Comparison of ENCODE assay signal across 8 mouse cellular contexts in the genomic region with DNA sequence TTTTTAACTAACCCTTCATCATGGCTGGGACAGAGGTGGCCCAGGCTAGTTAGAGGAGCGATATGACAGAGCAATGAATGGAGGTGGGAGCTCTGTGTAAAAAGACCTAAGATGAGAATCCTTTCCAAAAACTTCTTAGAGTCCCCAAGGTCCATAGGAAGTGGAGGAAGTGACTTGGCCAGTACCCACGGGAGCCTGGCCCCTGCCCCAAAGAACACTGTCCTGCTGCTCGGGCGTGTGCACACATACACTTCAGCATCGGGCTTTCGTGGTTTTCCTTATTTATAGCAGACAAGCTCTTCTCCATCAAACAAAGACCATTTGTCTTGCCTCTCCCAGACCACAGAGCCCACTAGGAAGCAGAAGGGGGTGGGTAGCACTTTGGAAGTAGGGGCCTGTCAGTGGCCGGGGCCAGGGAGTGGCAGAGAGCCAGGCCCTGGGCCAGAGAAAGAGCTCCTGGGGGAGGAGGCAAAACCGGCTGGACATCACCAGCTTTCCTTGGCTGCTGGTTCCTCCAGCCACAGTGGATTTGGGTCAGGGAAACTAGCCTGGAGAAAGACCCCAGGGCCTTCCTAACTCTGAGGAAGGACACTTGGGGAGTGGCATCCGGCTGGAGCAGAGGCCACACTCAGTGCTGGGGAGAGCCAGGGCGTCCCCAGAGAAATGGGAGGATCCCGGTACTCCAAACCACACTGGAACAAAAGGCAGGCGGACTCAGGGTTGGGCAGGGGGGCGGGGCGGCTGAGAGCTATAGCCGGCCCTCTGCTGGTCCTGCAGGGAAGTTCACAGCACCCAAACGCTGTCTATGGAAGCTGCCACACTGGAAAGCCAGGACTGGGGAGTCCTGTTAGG. TPM values are rescaled to one million over a fixed set of nuclear protein-coding genes. Genes with fewer than 3 reads are reported as not detected.
DNase-seq lines count a peak whose midpoint lies in the region; ATAC-seq and TF ChIP-seq lines count a peak whose summit lies in the region.

No protein-coding gene starts in this region.

- H3K36me3 ChIP-seq in intestine, embryonic 14.5 days (ENCODE audit: control insufficient read depth, insufficient read depth, low read length), result peaks cover 40% of the 10 kb centered on the region

- no peaks in the 10 kb centered on the region for H3K9me3 ChIP-seq in intestine, embryonic 14.5 days (ENCODE audit: control insufficient read depth, low read length)

- no peak for ATAC-seq in CD4-positive, CD25-positive, alpha-beta regulatory T cell, adult 4 months
- ATAC-seq in intestine, embryonic 14.5 days (replicated peaks; ENCODE audit: low FRiP score, low TSS enrichment, low read depth), result peak; percentile 14; the same call in 1 of the 2 replicates
- ATAC-seq in megakaryocyte progenitor cell, adult 5-6 weeks (replicated peaks; ENCODE audit: poor library complexity), result peak; percentile 42

- peak overlapping the region; percentile 27 for H3K9ac ChIP-seq in intestine, embryonic 14.5 days (ENCODE audit: low read length)

- peak; percentile 37 for DNase-seq in CD4-positive, CD25-positive, alpha-beta regulatory T cell, adult 2 months (ENCODE audit: low read depth, low spot score)
- peak; percentile 77 for DNase-seq in gastrocnemius, postnatal 14 days
- peak; percentile 84 for DNase-seq in intestine, embryonic 14.5 days (ENCODE audit: low spot score)
- DNase-seq in left cerebral cortex, postnatal 25 days (ENCODE audit: low spot score in 2 of 2), result peak; percentile 33 to 51
- DNase-seq in right cerebral cortex, postnatal 14 days, result peak; percentile 67

- intact Hi-C loops in gastrocnemius, postnatal 14 days (cut with DNase I; ENCODE audit: low total_unique reads), result no loop called here
- intact Hi-C loops in left cerebral cortex, postnatal 25 days (cut with DNase I), result no loop called here

- no peaks in the 10 kb centered on the region for H3K27me3 ChIP-seq in intestine, embryonic 14.5 days (replicated peaks; ENCODE audit: control insufficient read depth, insufficient read depth, low read length)

- 11% methylated on average over 16 of the region's 16 CpGs for WGBS in intestine, embryonic 14.5 days

- no peak for TF ChIP-seq POLR2A in cortical plate, adult 2 months (IDR thresholded peaks at IDR 0.05; ENCODE audit: extremely low read depth, insufficient read depth, low read length)

- H3K4me3 ChIP-seq in cortical plate, adult 2 months (ENCODE audit: insufficient read depth, low read length), result no peak overlapping the region
- H3K4me3 ChIP-seq in intestine, embryonic 14.5 days (ENCODE audit: low read depth, low read length), result peak overlapping the region; percentile 93

- no peak overlapping the region for H3K27ac ChIP-seq in cortical plate, adult 2 months (ENCODE audit: insufficient read depth, low read length)
- peak overlapping the region; percentile 66 for H3K27ac ChIP-seq in intestine, embryonic 14.5 days (ENCODE audit: low read depth)

- H3K4me2 ChIP-seq in intestine, embryonic 14.5 days (ENCODE audit: low read length), result peak overlapping the region; percentile 55

- peak; percentile 49 for TF ChIP-seq CTCF in cortical plate, adult 2 months (IDR thresholded peaks at IDR 0.05; ENCODE audit: extremely low read depth, insufficient read depth, low read length)

- peaks cover 3% of the 10 kb centered on the region; the same call in 1 of the 2 replicates for H3K4me1 ChIP-seq in cortical plate, adult 2 months (ENCODE audit: control insufficient read depth, insufficient read depth, low read length)
- H3K4me1 ChIP-seq in intestine, embryonic 14.5 days (replicated peaks; ENCODE audit: control insufficient read depth, insufficient read depth, low read length), result peaks cover 37% of the 10 kb centered on the region

RNA-seq across cellular contexts. Expression of gene Vegfa, which starts 4.9 kb away (rescaled TPM):
- not detected for polyA plus RNA-seq in CD4-positive, CD25-positive, alpha-beta regulatory T cell, adult 4 months (2017; shearing (Covaris generic))
- 138 and 164 TPM in 2 replicates for polyA plus RNA-seq in cortical plate, adult 2 months (2012; rRNA removed)
- total RNA-seq in gastrocnemius, postnatal 14 days (2021), result 10 to 100 TPM; 73.9 to 95.9 TPM
- 5.2 and 6.5 TPM in 2 replicates for polyA plus RNA-seq in intestine, embryonic 14.5 days (2014; fragmentation: Nextera tagmentation; extraction: Ambion mirVana)
- total RNA-seq in left cerebral cortex, postnatal 25 days (2021), result 100 to 1,000 TPM in 1 of 2 experiments, 10 to 100 TPM in 1; 92.0 to 100 TPM
- 32.8 and 38.3 TPM in 2 replicates for total RNA-seq in megakaryocyte progenitor cell, adult 5-6 weeks (2015)
- total RNA-seq in megakaryocyte progenitor cell, adult 5-6 weeks (2017), result 47.8 and 54.2 TPM in 2 replicates
